26 mouse cellular contexts compared by ENCODE assay signal in the genomic region with DNA sequence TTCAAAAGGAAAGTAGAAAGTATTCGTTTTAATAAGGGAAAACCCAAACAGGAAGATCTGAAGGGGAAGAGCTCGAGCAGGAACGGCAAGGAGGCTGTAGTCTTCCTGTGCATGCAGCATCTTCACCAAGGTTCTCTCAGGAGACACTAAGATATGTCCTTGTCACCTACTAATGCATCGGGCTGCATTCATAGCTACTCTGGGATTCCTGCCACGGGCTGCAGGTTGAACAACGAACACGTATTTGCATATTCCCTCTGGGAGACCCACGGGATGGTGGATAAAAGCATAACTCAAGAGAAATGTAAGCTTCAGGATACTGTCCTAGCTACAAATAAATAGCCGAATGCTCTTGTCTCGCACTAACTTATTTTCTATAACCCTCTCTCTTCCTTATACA.
A peak's percentile ranks its signal among the peaks of the same experiment; 100 is the strongest.
DNase-seq lines count a peak whose midpoint lies in the region; ATAC-seq and TF ChIP-seq lines count a peak whose summit lies in the region.
"Had no signal": no experiment of that assay in that cellular context is flagged by ENCODE, and none has a peak within 500 bp of the region (broad histone marks: within the 10 kb centered on the region; RNA-seq: fewer than 3 reads in every experiment).

No protein-coding gene starts in this region.

- H3K27ac ChIP-seq in forebrain, embryonic 14.5 days (ENCODE audit: low read depth, low read length), result no peak overlapping the region
- no peak overlapping the region; the same call in 1 of the 2 replicates for H3K27ac ChIP-seq in forebrain, embryonic 13.5 days
- no peak overlapping the region for H3K27ac ChIP-seq in midbrain, embryonic 11.5 days (ENCODE audit: low read depth, low read length)
- no peak overlapping the region for H3K27ac ChIP-seq in midbrain, postnatal 0 days (ENCODE audit: low read depth, low read length)
- no peak overlapping the region for H3K27ac ChIP-seq in CH12.LX (ENCODE audit: insufficient read depth, low read depth)
- H3K27ac ChIP-seq in midbrain, embryonic 15.5 days, result 0 out of 2 replicates have a peak overlapping the region, but pooled peaks have one; percentile 39
- H3K27ac ChIP-seq: embryonic facial prominence, embryonic 12.5 days; embryonic facial prominence, embryonic 15.5 days; heart, embryonic 15.5 days; hindbrain, embryonic 15.5 days had no signal

- H3K79me2 ChIP-seq in CH12.LX (replicated peaks; ENCODE audit: control insufficient read depth, extremely low read depth, insufficient read depth, poor library complexity, severe bottlenecking), result no peaks in the 10 kb centered on the region

- TF ChIP-seq EP300 in CH12.LX (IDR thresholded peaks at IDR 0.05; ENCODE audit: low read length), result no peak

- in situ Hi-C loops in CH12.LX (cut with MboI; ENCODE audit: low pct_ligation_motif_present, low pct_unique_long_range_greater_than_20kb, low sequenced_read_pairs), result no loop called here

- H3K4me1 ChIP-seq in forebrain, embryonic 14.5 days (ENCODE audit: control insufficient read depth, insufficient read depth, low read length), result no peaks in the 10 kb centered on the region; the same call in none of the 2 replicates
- H3K4me1 ChIP-seq in forebrain, embryonic 13.5 days, result peaks cover 27% of the 10 kb centered on the region
- peaks cover 7% of the 10 kb centered on the region for H3K4me1 ChIP-seq in midbrain, embryonic 11.5 days (ENCODE audit: control insufficient read depth, insufficient read depth, low read length)
- H3K4me1 ChIP-seq in midbrain, postnatal 0 days (ENCODE audit: insufficient read depth, low read length), result 0 out of 2 replicates have a peak, but pooled peaks cover 3% of the 10 kb centered on the region
- peaks cover 0 to 7% of the 10 kb centered on the region in 2 experiments; a peak in 2 of 4 replicates for H3K4me1 ChIP-seq in CH12.LX (ENCODE audit: control insufficient read depth in 1 of 2, insufficient read depth in 2 of 2)
- H3K4me1 ChIP-seq in midbrain, embryonic 15.5 days, result peaks cover 18% of the 10 kb centered on the region
- H3K4me1 ChIP-seq: embryonic facial prominence, embryonic 12.5 days; embryonic facial prominence, embryonic 15.5 days; heart, embryonic 12.5 days; heart, embryonic 15.5 days had no signal

- no peaks in the 10 kb centered on the region for H3K27me3 ChIP-seq in forebrain, embryonic 14.5 days (replicated peaks; ENCODE audit: control insufficient read depth, insufficient read depth, low read length)
- H3K27me3 ChIP-seq in forebrain, embryonic 13.5 days, result no peaks in the 10 kb centered on the region
- no peaks in the 10 kb centered on the region for H3K27me3 ChIP-seq in midbrain, embryonic 11.5 days (ENCODE audit: control insufficient read depth, insufficient read depth, low read length)
- H3K27me3 ChIP-seq in midbrain, postnatal 0 days (ENCODE audit: insufficient read depth, low read length), result no peaks in the 10 kb centered on the region
- H3K27me3 ChIP-seq in CH12.LX (replicated peaks), result no peaks in the 10 kb centered on the region
- no peaks in the 10 kb centered on the region for H3K27me3 ChIP-seq in midbrain, embryonic 15.5 days (replicated peaks)
- H3K27me3 ChIP-seq: embryonic facial prominence, embryonic 12.5 days; embryonic facial prominence, embryonic 15.5 days; heart, embryonic 12.5 days; heart, embryonic 15.5 days; hindbrain, embryonic 15.5 days; Patski had no signal

- TF ChIP-seq POLR2A in CH12.LX (IDR thresholded peaks at IDR 0.05; ENCODE audit: low read depth, low read length), result no peak

- H3K36me3 ChIP-seq in forebrain, embryonic 14.5 days (ENCODE audit: control insufficient read depth, insufficient read depth, low read length), result no peaks in the 10 kb centered on the region; the same call in 1 of the 2 replicates
- peaks cover 3% of the 10 kb centered on the region; the same call in 1 of the 2 replicates for H3K36me3 ChIP-seq in forebrain, embryonic 13.5 days (ENCODE audit: poor library complexity, severe bottlenecking)
- no peaks in the 10 kb centered on the region for H3K36me3 ChIP-seq in midbrain, embryonic 11.5 days (ENCODE audit: control insufficient read depth, insufficient read depth, low read length)
- no peaks in the 10 kb centered on the region for H3K36me3 ChIP-seq in midbrain, postnatal 0 days (ENCODE audit: insufficient read depth, low read length)
- no peaks in the 10 kb centered on the region for H3K36me3 ChIP-seq in CH12.LX (replicated peaks in 1 of 2; ENCODE audit: control insufficient read depth in 1 of 2, insufficient read depth in 1 of 2, low read length in 1 of 2)
- no peaks in the 10 kb centered on the region for H3K36me3 ChIP-seq in midbrain, embryonic 15.5 days (replicated peaks)
- H3K36me3 ChIP-seq: embryonic facial prominence, embryonic 15.5 days; G1E; heart, embryonic 12.5 days; heart, embryonic 15.5 days; hindbrain, embryonic 15.5 days had no signal

- H3K9ac ChIP-seq in forebrain, embryonic 14.5 days (ENCODE audit: low read length), result no peak overlapping the region
- no peak overlapping the region for H3K9ac ChIP-seq in forebrain, embryonic 13.5 days
- no peak overlapping the region for H3K9ac ChIP-seq in midbrain, embryonic 11.5 days (ENCODE audit: low read length)
- H3K9ac ChIP-seq in midbrain, postnatal 0 days (replicated peaks; ENCODE audit: low read length, poor library complexity, severe bottlenecking), result no peak overlapping the region
- H3K9ac ChIP-seq in CH12.LX (ENCODE audit: insufficient read depth, low read depth), result no peak overlapping the region
- H3K9ac ChIP-seq in midbrain, embryonic 15.5 days, result no peak overlapping the region
- H3K9ac ChIP-seq: embryonic facial prominence, embryonic 12.5 days; embryonic facial prominence, embryonic 15.5 days; heart, embryonic 12.5 days; heart, embryonic 15.5 days; hindbrain, embryonic 15.5 days had no signal

- 77% methylated on average over 10 of the region's 10 CpGs for WGBS in forebrain, embryonic 14.5 days
- 72% methylated on average over 10 of the region's 10 CpGs for WGBS in forebrain, embryonic 13.5 days
- 86% methylated on average over 10 of the region's 10 CpGs for WGBS in midbrain, embryonic 11.5 days
- WGBS in midbrain, postnatal 0 days, result 48% methylated on average over 10 of the region's 10 CpGs
- 48% methylated on average over 10 of the region's 10 CpGs for WGBS in midbrain, embryonic 15.5 days

- H3K9me3 ChIP-seq in forebrain, embryonic 14.5 days (replicated peaks; ENCODE audit: control insufficient read depth, low read length), result no peaks in the 10 kb centered on the region
- H3K9me3 ChIP-seq in forebrain, embryonic 13.5 days (replicated peaks), result no peaks in the 10 kb centered on the region
- no peaks in the 10 kb centered on the region for H3K9me3 ChIP-seq in midbrain, embryonic 11.5 days (ENCODE audit: control insufficient read depth, low read length)
- no peaks in the 10 kb centered on the region for H3K9me3 ChIP-seq in midbrain, postnatal 0 days (ENCODE audit: low read length)
- H3K9me3 ChIP-seq in CH12.LX (replicated peaks; ENCODE audit: low read length), result no peaks in the 10 kb centered on the region
- no peaks in the 10 kb centered on the region for H3K9me3 ChIP-seq in midbrain, embryonic 15.5 days
- H3K9me3 ChIP-seq: embryonic facial prominence, embryonic 12.5 days; embryonic facial prominence, embryonic 15.5 days; G1E; heart, embryonic 12.5 days; heart, embryonic 15.5 days; hindbrain, embryonic 15.5 days had no signal

- no peak for TF ChIP-seq RAD21 in CH12.LX (IDR thresholded peaks at IDR 0.05; ENCODE audit: low read depth, low read length)

- dilution Hi-C loops in CH12.LX (cut with MboI; ENCODE audit: extremely low pct_ligation_motif_present, extremely low pct_unique_long_range_greater_than_20kb, low sequenced_read_pairs), result no loop called here

- no peak overlapping the region for H3K4me3 ChIP-seq in forebrain, embryonic 14.5 days (ENCODE audit: low read depth, low read length)
- H3K4me3 ChIP-seq in forebrain, embryonic 13.5 days, result no peak overlapping the region
- no peak overlapping the region for H3K4me3 ChIP-seq in midbrain, embryonic 11.5 days (ENCODE audit: low read depth, low read length)
- no peak overlapping the region for H3K4me3 ChIP-seq in midbrain, postnatal 0 days (ENCODE audit: low read depth, low read length)
- no peak overlapping the region for H3K4me3 ChIP-seq in CH12.LX (replicated peaks in 1 of 3; ENCODE audit: low read depth in 2 of 3, low read length in 2 of 3, poor library complexity in 1 of 3)
- H3K4me3 ChIP-seq in midbrain, embryonic 15.5 days, result no peak overlapping the region
- H3K4me3 ChIP-seq: embryonic facial prominence, embryonic 12.5 days; embryonic facial prominence, embryonic 15.5 days; heart, embryonic 12.5 days; heart, embryonic 15.5 days; hindbrain, embryonic 15.5 days had no signal

- DNase-seq in forebrain, embryonic 14.5 days (ENCODE audit: low spot score), result peak; percentile 9
- peak; percentile 84 for DNase-seq in midbrain, embryonic 11.5 days (ENCODE audit: low spot score, missing footprints)
- no peak for DNase-seq in midbrain, postnatal 0 days (ENCODE audit: low spot score)
- no peak for DNase-seq in CH12.LX (ENCODE audit: extremely low read depth)
- no peak for DNase-seq in gastrocnemius, postnatal 25 days
- no peak for DNase-seq in kidney, adult 8-10 months
- DNase-seq: adrenal gland, postnatal 10 days; adrenal gland, postnatal 36 days; cerebellum, adult 11 months; cerebellum, adult 2 months; cerebellum, adult 9-11 months; cerebellum, postnatal 25 days; gastrocnemius, postnatal 10 days; heart, adult 18-20 months; heart, postnatal 14 days; heart, postnatal 4 days had no signal

- TF ChIP-seq CTCF in midbrain, postnatal 0 days (IDR thresholded peaks at IDR 0.05), result no peak
- TF ChIP-seq CTCF in CH12.LX (conservative IDR thresholded peaks at IDR 0.05 in 1 of 2, IDR thresholded peaks at IDR 0.05 in 1 of 2; ENCODE audit: low read depth in 2 of 2, low read length in 2 of 2), result no peak

- no peak overlapping the region for H3K4me2 ChIP-seq in forebrain, embryonic 14.5 days (ENCODE audit: low read length)
- no peak overlapping the region for H3K4me2 ChIP-seq in forebrain, embryonic 13.5 days
- no peak overlapping the region for H3K4me2 ChIP-seq in midbrain, embryonic 11.5 days
- no peak overlapping the region for H3K4me2 ChIP-seq in midbrain, postnatal 0 days (ENCODE audit: low read depth, low read length, poor library complexity, severe bottlenecking)
- H3K4me2 ChIP-seq in CH12.LX (ENCODE audit: insufficient read depth, low read depth, poor library complexity, severe bottlenecking), result peak overlapping the region; percentile 83
- H3K4me2 ChIP-seq in midbrain, embryonic 15.5 days, result no peak overlapping the region
- H3K4me2 ChIP-seq: embryonic facial prominence, embryonic 12.5 days; embryonic facial prominence, embryonic 15.5 days; heart, embryonic 12.5 days; heart, embryonic 15.5 days; hindbrain, embryonic 15.5 days had no signal

- ATAC-seq in forebrain, embryonic 14.5 days, result no peak
- ATAC-seq in forebrain, embryonic 13.5 days, result no peak
- no peak for ATAC-seq in midbrain, embryonic 11.5 days (ENCODE audit: low FRiP score)
- no peak for ATAC-seq in midbrain, postnatal 0 days (ENCODE audit: low FRiP score)
- ATAC-seq in midbrain, embryonic 15.5 days (replicated peaks), result no peak
- ATAC-seq: forebrain, embryonic 16.5 days; Patski had no signal

TF ChIP-seq in CH12.LX, 34 proteins besides CTCF, POLR2A, EP300 and RAD21 (continues in another document):
- TF ChIP-seq UBTF (IDR thresholded peaks at IDR 0.05; ENCODE audit: low read depth, low read length) (no peak), MEF2A (IDR thresholded peaks at IDR 0.05; ENCODE audit: borderline replicate concordance, low read depth, low read length) (no peak), IRF4 (IDR thresholded peaks at IDR 0.05; ENCODE audit: low read depth, low read length) (no peak), PAX5 (IDR thresholded peaks at IDR 0.05; ENCODE audit: low read length) (no peak)

Comparison
In these comparisons a context has a peak if more than half of its experiments do, and no peak if none do; other contexts are left out.
1. DNase-seq: peak in forebrain, embryonic 14.5 days (single experiment) and midbrain, embryonic 11.5 days (single experiment); none in midbrain, postnatal 0 days (single experiment), CH12.LX (single experiment), gastrocnemius, postnatal 25 days (single experiment) and kidney, adult 8-10 months (0 of 2).